20 mouse cellular contexts compared by ENCODE assay signal in genomic region chr11:14031412-14032122, GRCm38 (mm10).
DNase-seq lines count a peak whose midpoint lies in the region; ATAC-seq and TF ChIP-seq lines count a peak whose summit lies in the region.
"Had no signal": no experiment of that assay in that cellular context is flagged by ENCODE, and none has a peak within 500 bp of the region (broad histone marks: within the 10 kb centered on the region; RNA-seq: fewer than 3 reads in every experiment).

No protein-coding gene starts in this region.

- no peaks in the 10 kb centered on the region for H3K9me3 ChIP-seq in hindbrain, embryonic 15.5 days
- H3K9me3 ChIP-seq in hindbrain, embryonic 11.5 days (ENCODE audit: control insufficient read depth, low read length), result no peaks in the 10 kb centered on the region
- no peaks in the 10 kb centered on the region for H3K9me3 ChIP-seq in neural tube, embryonic 12.5 days
- H3K9me3 ChIP-seq: heart, embryonic 13.5 days; intestine, embryonic 15.5 days; limb, embryonic 12.5 days; liver, embryonic 12.5 days had no signal

- H3K27ac ChIP-seq in hindbrain, embryonic 15.5 days (replicated peaks), result no peak overlapping the region
- no peak overlapping the region for H3K27ac ChIP-seq in hindbrain, embryonic 11.5 days (ENCODE audit: low read depth, low read length)
- H3K27ac ChIP-seq in neural tube, embryonic 12.5 days, result no peak overlapping the region
- H3K27ac ChIP-seq: heart, embryonic 13.5 days; intestine, embryonic 15.5 days; limb, embryonic 12.5 days; liver, embryonic 12.5 days; stomach, postnatal 0 days had no signal

- TF ChIP-seq POLR2A in brain, embryonic 14.5 days (IDR thresholded peaks at IDR 0.05; ENCODE audit: borderline replicate concordance, extremely low read depth, insufficient read depth, insufficient read length, poor library complexity, severe bottlenecking), result no peak

- no peak for TF ChIP-seq CTCF in brain, embryonic 14.5 days (IDR thresholded peaks at IDR 0.05; ENCODE audit: borderline replicate concordance, extremely low read depth, insufficient read depth, insufficient read length)

- ATAC-seq in hindbrain, embryonic 15.5 days (ENCODE audit: low FRiP score, low read depth), result peak; percentile 68; the same call in 1 of the 2 replicates
- no peak for ATAC-seq in hindbrain, embryonic 11.5 days (ENCODE audit: low FRiP score)
- ATAC-seq in neural tube, embryonic 12.5 days (ENCODE audit: low FRiP score, low read depth), result peak; percentile 89
- ATAC-seq: intestine, embryonic 15.5 days; liver, embryonic 12.5 days had no signal

- no peak overlapping the region for H3K9ac ChIP-seq in hindbrain, embryonic 15.5 days
- H3K9ac ChIP-seq in hindbrain, embryonic 11.5 days (ENCODE audit: low read depth, low read length), result no peak overlapping the region
- H3K9ac ChIP-seq in neural tube, embryonic 12.5 days, result no peak overlapping the region
- H3K9ac ChIP-seq: heart, embryonic 13.5 days; intestine, embryonic 15.5 days; limb, embryonic 12.5 days; liver, embryonic 12.5 days had no signal

- H3K36me3 ChIP-seq in hindbrain, embryonic 15.5 days, result no peaks in the 10 kb centered on the region
- H3K36me3 ChIP-seq in hindbrain, embryonic 11.5 days (ENCODE audit: control insufficient read depth, insufficient read depth, low read length), result no peaks in the 10 kb centered on the region
- H3K36me3 ChIP-seq in neural tube, embryonic 12.5 days, result no peaks in the 10 kb centered on the region
- H3K36me3 ChIP-seq: heart, embryonic 13.5 days; intestine, embryonic 15.5 days; limb, embryonic 12.5 days; liver, embryonic 12.5 days had no signal

- no peak overlapping the region for H3K4me3 ChIP-seq in hindbrain, embryonic 15.5 days
- no peak overlapping the region for H3K4me3 ChIP-seq in hindbrain, embryonic 11.5 days (ENCODE audit: low read depth, low read length)
- H3K4me3 ChIP-seq in neural tube, embryonic 12.5 days, result no peak overlapping the region
- H3K4me3 ChIP-seq: heart, embryonic 13.5 days; intestine, embryonic 15.5 days; limb, embryonic 12.5 days; liver, embryonic 12.5 days; myocyte had no signal

- H3K4me1 ChIP-seq in hindbrain, embryonic 15.5 days (replicated peaks), result no peaks in the 10 kb centered on the region
- no peaks in the 10 kb centered on the region for H3K4me1 ChIP-seq in hindbrain, embryonic 11.5 days (replicated peaks; ENCODE audit: control insufficient read depth, insufficient read depth, low read length)
- H3K4me1 ChIP-seq in neural tube, embryonic 12.5 days, result no peaks in the 10 kb centered on the region
- H3K4me1 ChIP-seq: heart, embryonic 13.5 days; intestine, embryonic 15.5 days; limb, embryonic 12.5 days; liver, embryonic 12.5 days had no signal

- no peak for DNase-seq in hindbrain, embryonic 11.5 days (ENCODE audit: low spot score)
- DNase-seq in R1 (ENCODE audit: low read depth, low spot score), result peak; percentile 14
- peak; percentile 73 for DNase-seq in brain, embryonic 14.5 days (ENCODE audit: low read depth)
- DNase-seq in kidney, adult 18-20 months, result no peak
- no peak for DNase-seq in layer of hippocampus, postnatal 10 days (ENCODE audit: low spot score in 2 of 2)
- DNase-seq: adrenal gland, adult 8-10 months; cerebellum, adult 9-10 months; gastrocnemius, postnatal 10 days; heart, adult 18-20 months; lung, adult 2 months; lung, postnatal 36 days; right cerebral cortex, adult 18-20 months had no signal

- H3K27me3 ChIP-seq in hindbrain, embryonic 15.5 days, result no peaks in the 10 kb centered on the region
- H3K27me3 ChIP-seq in hindbrain, embryonic 11.5 days (ENCODE audit: control insufficient read depth, insufficient read depth, low read length), result no peaks in the 10 kb centered on the region
- no peaks in the 10 kb centered on the region for H3K27me3 ChIP-seq in neural tube, embryonic 12.5 days (replicated peaks)
- H3K27me3 ChIP-seq: heart, embryonic 13.5 days; intestine, embryonic 15.5 days; limb, embryonic 12.5 days; liver, embryonic 12.5 days had no signal

- no peak overlapping the region for H3K4me2 ChIP-seq in hindbrain, embryonic 15.5 days
- no peak overlapping the region for H3K4me2 ChIP-seq in hindbrain, embryonic 11.5 days (replicated peaks; ENCODE audit: low read depth, low read length)
- no peak overlapping the region for H3K4me2 ChIP-seq in neural tube, embryonic 12.5 days (replicated peaks)
- H3K4me2 ChIP-seq: heart, embryonic 13.5 days; intestine, embryonic 15.5 days; limb, embryonic 12.5 days; liver, embryonic 12.5 days had no signal

Comparison
In these comparisons a context has a peak if more than half of its experiments do, and no peak if none do; other contexts are left out.
1. DNase-seq: peak in R1 (single experiment) and brain, embryonic 14.5 days (single experiment); none in hindbrain, embryonic 11.5 days (single experiment), kidney, adult 18-20 months (single experiment) and layer of hippocampus, postnatal 10 days (0 of 2).